Mouse (Mus musculus) liver, embryonic 13.5 days (tissue): ENCODE results near the gene Nabp1. TPM values are rescaled to one million over a fixed set of nuclear protein-coding genes. Genes with fewer than 3 reads are reported as not detected.

Experiments used
- ATAC-seq: fragments of 200-750 bp; cut with Nextera tagmentation; 2 replicates; pipeline ENCODE4 v1.8.0; 2017; ENCODE audit warnings: low read depth, mild to moderate bottlenecking, moderate number of reproducible peaks, moderate library complexity
- DNase-seq: peaks from one replicate; pipeline ENCODE4 v3.0.0; 2022
- H3K27ac ChIP-seq: fragments of 300-500 bp; sonication (generic); 2 replicates; pipeline ENCODE4 v1.5.1; 2015; ENCODE audit warnings: moderate library complexity, mild to moderate bottlenecking, inconsistent platforms
- H3K27me3 ChIP-seq: fragments of 300-500 bp; sonication (generic); 2 replicates; pipeline ENCODE4 v1.6.1; 2015; ENCODE audit warnings: mild to moderate bottlenecking, inconsistent platforms
- H3K36me3 ChIP-seq: fragments of 300-500 bp; sonication (generic); 2 replicates; pipeline ENCODE4 v1.6.1; 2015; ENCODE audit warnings: mild to moderate bottlenecking, inconsistent platforms
- H3K4me1 ChIP-seq: fragments of 300-500 bp; sonication (generic); replicated peaks from 2 replicates; pipeline ENCODE4 v1.6.1; 2015; ENCODE audit warnings: inconsistent platforms
- H3K4me2 ChIP-seq: fragments of 300-500 bp; sonication (generic); 2 replicates; pipeline ENCODE4 v1.6.1; 2015; ENCODE audit warnings: inconsistent platforms, mild to moderate bottlenecking, moderate library complexity
- H3K4me3 ChIP-seq: fragments of 300-500 bp; sonication (generic); replicated peaks from 2 replicates; pipeline ENCODE4 v1.5.1; 2015; ENCODE audit warnings: mild to moderate bottlenecking, inconsistent platforms
- H3K9ac ChIP-seq: fragments of 300-500 bp; sonication (generic); 2 replicates; pipeline ENCODE4 v1.6.1; 2015; ENCODE audit warnings: mild to moderate bottlenecking, inconsistent platforms
- H3K9me3 ChIP-seq: fragments of 300-500 bp; sonication (generic); replicated peaks from 2 replicates; pipeline ENCODE4 v1.6.1; 2016; ENCODE audit warnings: inconsistent platforms
- WGBS: fragments of 180-500 bp; shearing (Covaris S2); methylation state at CpG from one replicate; pipeline ENCODE4 v1.1.7; 2015; ENCODE audit not compliant: insufficient replicate concordance; 5-methylcytosine and 5-hydroxymethylcytosine counted together
- polyA plus RNA-seq: library from polyadenylated mRNA; unstranded; fragments of >200 nt; fragmentation: Nextera tagmentation; extraction: Ambion mirVana; gene quantifications from 2 replicates; pipeline ENCODE4 v1.2.1, GENCODE M21; 2015

Gene Nabp1
- polyA plus RNA-seq: 4.5 and 5.5 TPM in 2 replicates

DNA sequence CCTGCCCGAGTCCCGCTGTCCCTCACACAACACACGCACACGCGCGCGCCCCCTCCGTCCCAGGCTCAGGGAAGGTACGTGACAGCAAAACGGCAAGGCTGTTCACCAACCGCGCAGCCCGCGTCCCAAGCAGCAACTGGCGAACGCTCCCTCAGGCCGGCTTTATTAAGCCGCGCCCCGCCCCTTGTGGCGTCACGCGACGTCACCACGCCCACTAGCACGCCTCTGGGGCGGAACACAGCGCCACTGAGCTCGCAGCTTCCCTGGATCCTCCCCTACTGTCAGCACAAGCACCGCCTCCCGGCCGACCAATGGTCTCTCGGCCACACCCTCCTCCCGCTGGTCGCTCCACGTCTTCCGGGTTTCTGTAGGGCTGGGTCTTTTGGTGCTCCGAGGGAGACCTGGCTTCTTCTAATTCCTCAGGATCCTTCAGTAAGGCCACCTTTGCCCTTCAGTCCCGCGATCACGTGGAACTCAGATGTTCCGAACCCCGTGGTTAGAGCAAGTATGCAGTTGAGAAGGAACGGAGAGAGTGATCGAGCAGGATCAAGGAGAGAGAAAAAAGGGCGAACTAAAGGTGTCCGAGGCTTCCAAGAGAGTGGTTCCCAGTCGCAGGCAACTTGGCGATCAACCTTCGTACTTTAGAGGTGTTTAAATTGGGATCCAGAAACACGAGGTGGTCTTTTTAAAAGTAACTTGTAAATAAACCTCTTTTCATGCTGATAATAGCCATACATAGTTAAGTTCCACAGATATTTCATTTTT is at the start of gene Nabp1:
Nabp1 (minus strand) TSS at position 164 of the 765 bp plus-strand sequence.
- DNase-seq (peak; percentile 98), ATAC-seq (peak; percentile 100)
- peaks cover 19% of the 10 kb centered on the region for H3K4me1 ChIP-seq
- H3K9me3 ChIP-seq: no peaks in the 10 kb centered on the region
- under 1% methylated on average over 51 of the region's 51 CpGs for WGBS
- H3K4me3 ChIP-seq: peak within 1 kb of the TSS; percentile 72
- no peaks in the 10 kb centered on the region for H3K27me3 ChIP-seq
- peak within 1 kb of the TSS; percentile 80 for H3K27ac ChIP-seq
- H3K9ac ChIP-seq: peak within 1 kb of the TSS; percentile 81
- H3K4me2 ChIP-seq: peak within 1 kb of the TSS; percentile 94
- no peaks in the 10 kb centered on the region for H3K36me3 ChIP-seq

DNA sequence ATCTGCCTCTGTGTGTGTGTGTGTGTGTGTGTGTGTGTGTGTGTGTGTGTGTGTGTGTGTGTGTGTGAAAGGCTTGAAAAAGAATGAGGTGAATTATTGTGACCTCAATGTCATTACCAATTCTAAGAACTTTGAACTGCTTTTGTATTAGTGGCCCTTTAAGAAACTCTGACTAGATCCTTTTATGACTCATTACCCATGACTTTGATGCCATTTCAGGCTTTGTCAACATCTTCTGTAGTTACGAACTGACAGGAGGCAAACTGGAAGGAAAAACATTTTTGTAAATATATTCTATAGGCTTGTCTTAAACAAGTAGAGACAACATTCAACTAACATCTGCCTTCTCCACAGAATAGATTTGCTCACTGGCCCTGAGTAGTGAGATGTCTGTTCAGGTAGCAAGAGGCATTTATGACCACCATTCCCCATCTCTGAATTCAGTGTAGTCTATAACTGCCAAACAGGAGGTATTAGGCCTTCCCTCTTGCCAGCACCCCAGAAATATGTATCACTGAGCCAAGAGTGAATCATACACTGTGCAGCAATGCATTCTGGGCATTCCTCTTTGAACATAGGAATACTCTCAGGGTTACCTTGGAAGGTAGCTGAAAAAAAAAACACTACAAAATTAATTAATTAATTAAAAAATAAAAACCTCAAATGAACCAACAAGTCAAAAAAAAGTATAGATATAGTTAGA is 47.5 kb upstream of the Nabp1 start:
- Histone ChIP-seq H3K4me1 (peaks cover 13% of the 10 kb centered on the region), H3K27me3 (no peaks in the 10 kb centered on the region), H3K4me2 (no peak overlapping the region), H3K9me3 (no peaks in the 10 kb centered on the region), H3K9ac (no peak overlapping the region), H3K27ac (no peak overlapping the region), H3K36me3 (no peaks in the 10 kb centered on the region), H3K4me3 (no peak overlapping the region)
- ATAC-seq (no peak), DNase-seq (no peak)
- WGBS: 49% methylated on average over 1 of the region's 1 CpGs

DNA sequence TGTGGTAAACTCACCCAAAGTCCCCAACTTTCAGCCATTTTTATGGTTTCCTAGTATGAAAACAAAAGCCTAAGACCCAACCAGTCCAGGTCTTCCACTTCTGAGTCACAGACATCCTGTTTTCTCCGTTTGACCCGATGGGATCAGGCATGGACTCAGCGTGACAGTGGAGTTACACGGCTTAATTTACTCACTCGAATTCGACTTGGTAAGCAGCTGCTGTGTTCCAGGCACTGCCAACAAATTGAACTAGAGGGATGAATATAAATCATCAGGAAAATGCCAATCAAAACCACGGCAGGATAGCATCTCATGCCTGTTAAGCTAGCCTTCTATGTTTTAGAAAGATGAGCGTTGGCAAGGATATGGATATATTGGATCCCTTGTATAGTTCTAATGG is 43.4 kb upstream of the Nabp1 start:
- H3K36me3 ChIP-seq: no peaks in the 10 kb centered on the region
- WGBS: 70% methylated on average over 8 of the region's 8 CpGs
- no peak overlapping the region for H3K4me2 ChIP-seq
- no peak overlapping the region for H3K9ac ChIP-seq
- H3K4me1 ChIP-seq: 0 out of 2 replicates have a peak, but pooled peaks cover 5% of the 10 kb centered on the region
- DNase-seq (no peak), ATAC-seq (no peak)
- H3K4me3 ChIP-seq: no peak overlapping the region
- no peak overlapping the region for H3K27ac ChIP-seq
- H3K9me3 ChIP-seq: no peaks in the 10 kb centered on the region
- no peaks in the 10 kb centered on the region for H3K27me3 ChIP-seq

DNA sequence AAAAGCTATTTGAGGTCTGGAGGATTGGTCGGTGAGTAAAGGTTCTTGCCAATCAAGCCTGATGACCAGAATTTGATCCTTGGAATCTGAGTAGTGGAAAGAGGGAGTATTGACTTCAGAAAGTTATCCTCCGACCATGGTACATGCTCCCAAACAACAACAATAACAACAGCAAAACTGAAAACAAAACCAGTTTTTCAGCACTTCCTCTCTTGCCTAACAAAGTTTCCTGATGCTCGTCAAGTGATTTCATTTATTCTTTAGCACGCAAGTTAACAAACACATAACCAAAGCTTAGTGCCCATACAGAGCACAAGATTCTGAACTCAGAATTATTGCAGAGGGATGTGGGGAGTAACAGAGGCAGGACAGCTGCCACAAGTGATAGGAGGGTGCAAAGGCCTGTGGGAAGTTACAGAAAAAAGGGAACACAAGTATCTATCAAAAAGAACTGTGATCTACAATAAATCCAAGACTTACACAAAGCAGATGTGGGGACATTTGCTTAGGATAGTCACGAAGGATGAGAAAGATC is 42.1 kb upstream of the Nabp1 start:
- no peak overlapping the region for H3K4me3 ChIP-seq
- H3K9me3 ChIP-seq: no peaks in the 10 kb centered on the region
- no peak overlapping the region for H3K27ac ChIP-seq
- WGBS: 51% methylated on average over 5 of the region's 5 CpGs
- no peaks in the 10 kb centered on the region for H3K36me3 ChIP-seq
- 0 out of 2 replicates have a peak, but pooled peaks cover 5% of the 10 kb centered on the region for H3K4me1 ChIP-seq
- no peak overlapping the region for H3K4me2 ChIP-seq
- no peak for ATAC-seq
- H3K27me3 ChIP-seq: no peaks in the 10 kb centered on the region
- DNase-seq: no peak
- H3K9ac ChIP-seq: no peak overlapping the region

DNA sequence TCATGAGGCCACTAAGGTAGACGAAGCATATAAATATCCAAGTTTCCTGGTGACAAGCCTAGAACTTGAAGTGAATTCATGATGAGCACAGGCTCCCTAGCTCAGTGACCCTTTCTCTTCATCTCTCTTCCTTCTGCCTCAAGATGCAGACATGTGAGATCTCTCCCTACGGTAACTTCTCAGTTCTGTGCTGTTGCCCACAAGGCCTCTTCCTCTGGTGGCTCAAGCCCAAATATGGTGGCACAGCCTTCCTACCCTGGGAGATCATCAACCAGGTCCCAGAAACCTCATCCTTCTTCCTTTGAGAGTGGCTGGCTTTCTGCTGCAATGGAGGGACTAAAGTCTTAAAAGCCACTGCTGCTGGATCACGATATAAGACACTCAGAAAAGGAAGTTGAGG is 40.9 kb upstream of the Nabp1 start:
- Histone ChIP-seq H3K4me1 (0 out of 2 replicates have a peak, but pooled peaks cover 11% of the 10 kb centered on the region), H3K27ac (no peak overlapping the region), H3K9ac (no peak overlapping the region), H3K36me3 (no peaks in the 10 kb centered on the region), H3K4me2 (no peak overlapping the region), H3K4me3 (no peak overlapping the region), H3K9me3 (no peaks in the 10 kb centered on the region), H3K27me3 (no peaks in the 10 kb centered on the region)
- ATAC-seq (no peak), DNase-seq (no peak)
- 56% methylated on average over 3 of the region's 3 CpGs for WGBS

DNA sequence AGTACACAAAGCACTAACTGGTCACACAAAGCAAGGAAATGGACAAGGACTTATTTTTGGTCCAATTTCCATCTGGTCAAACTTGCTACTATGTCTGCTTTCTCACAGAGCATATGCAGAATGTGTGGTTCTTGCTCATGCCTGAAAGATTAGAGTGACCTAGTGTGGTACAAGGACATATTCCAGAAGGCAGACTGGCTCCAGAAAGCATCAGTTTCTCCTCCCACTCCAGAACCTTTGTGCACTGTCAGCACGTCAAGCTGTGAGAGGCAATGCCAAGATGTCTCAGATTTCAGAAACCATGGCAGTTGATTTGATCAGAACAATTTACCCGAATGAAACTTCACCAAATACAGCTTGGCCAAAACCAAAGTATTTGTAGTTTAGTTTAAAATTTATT is 37.4 kb upstream of the Nabp1 start:
- H3K4me1 ChIP-seq: 0 out of 2 replicates have a peak, but pooled peaks cover 9% of the 10 kb centered on the region

DNA sequence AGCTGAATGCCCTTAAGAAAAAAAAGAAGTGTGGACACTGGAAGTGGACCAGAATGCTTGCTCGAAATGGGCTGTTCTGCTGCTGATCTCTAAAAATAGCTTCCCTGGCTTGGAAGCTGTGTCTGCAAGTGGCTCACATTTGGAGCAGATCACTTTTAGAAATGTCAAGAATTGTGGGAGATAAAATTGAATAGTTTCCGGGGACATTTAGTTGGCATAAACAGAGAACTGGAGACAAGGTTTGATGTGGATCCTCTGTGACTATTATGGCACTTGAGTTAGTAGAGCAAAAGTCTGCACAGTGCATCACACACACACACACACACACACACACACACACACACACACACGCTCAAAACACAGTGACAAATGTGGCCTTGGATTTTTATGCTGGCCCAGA is 36.8 kb upstream of the Nabp1 start:
- no peak overlapping the region for H3K9ac ChIP-seq
- H3K4me3 ChIP-seq: no peak overlapping the region
- H3K36me3 ChIP-seq: no peaks in the 10 kb centered on the region
- ATAC-seq (no peak), DNase-seq (no peak)
- no peaks in the 10 kb centered on the region for H3K27me3 ChIP-seq
- H3K27ac ChIP-seq: no peak overlapping the region
- H3K9me3 ChIP-seq: no peaks in the 10 kb centered on the region
- H3K4me1 ChIP-seq: peaks cover 5% of the 10 kb centered on the region; the same call in 1 of the 2 replicates
- 54% methylated on average over 3 of the region's 3 CpGs for WGBS
- H3K4me2 ChIP-seq: no peak overlapping the region

More for the DNA sequence above, 37.4 kb upstream of the Nabp1 start:
- WGBS: 50% methylated on average over 2 of the region's 2 CpGs
- Histone ChIP-seq H3K9me3 (no peaks in the 10 kb centered on the region), H3K4me3 (no peak overlapping the region), H3K36me3 (no peaks in the 10 kb centered on the region), H3K27ac (no peak overlapping the region), H3K9ac (no peak overlapping the region), H3K4me2 (no peak overlapping the region), H3K27me3 (no peaks in the 10 kb centered on the region)
- DNase-seq (no peak), ATAC-seq (no peak)

DNA sequence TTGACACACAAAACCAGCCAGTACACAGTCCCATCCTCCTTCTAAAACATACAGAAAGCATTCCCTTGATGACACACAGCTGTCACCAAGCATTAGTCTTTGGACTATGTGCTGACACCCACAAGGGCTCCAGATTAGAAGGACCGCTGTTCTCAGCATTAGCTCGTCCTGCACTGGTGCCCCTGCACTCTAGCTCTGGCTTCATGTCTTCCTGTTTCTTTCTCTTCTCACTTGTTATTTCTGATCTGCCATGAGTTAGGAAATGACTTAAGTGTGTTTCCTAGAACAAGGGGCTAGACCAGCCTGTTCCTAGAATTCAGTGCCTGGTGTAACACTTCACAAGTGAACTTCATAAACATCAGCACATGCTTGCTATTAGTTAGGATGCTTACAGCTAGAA is 36.2 kb upstream of the Nabp1 start:
- DNase-seq (no peak), ATAC-seq (no peak)
- Histone ChIP-seq H3K27ac (no peak overlapping the region), H3K9me3 (no peaks in the 10 kb centered on the region), H3K9ac (no peak overlapping the region), H3K4me1 (peaks cover 11% of the 10 kb centered on the region), H3K36me3 (no peaks in the 10 kb centered on the region), H3K27me3 (no peaks in the 10 kb centered on the region), H3K4me3 (no peak overlapping the region), H3K4me2 (no peak overlapping the region)
- 60% methylated on average over 2 of the region's 2 CpGs for WGBS

DNA sequence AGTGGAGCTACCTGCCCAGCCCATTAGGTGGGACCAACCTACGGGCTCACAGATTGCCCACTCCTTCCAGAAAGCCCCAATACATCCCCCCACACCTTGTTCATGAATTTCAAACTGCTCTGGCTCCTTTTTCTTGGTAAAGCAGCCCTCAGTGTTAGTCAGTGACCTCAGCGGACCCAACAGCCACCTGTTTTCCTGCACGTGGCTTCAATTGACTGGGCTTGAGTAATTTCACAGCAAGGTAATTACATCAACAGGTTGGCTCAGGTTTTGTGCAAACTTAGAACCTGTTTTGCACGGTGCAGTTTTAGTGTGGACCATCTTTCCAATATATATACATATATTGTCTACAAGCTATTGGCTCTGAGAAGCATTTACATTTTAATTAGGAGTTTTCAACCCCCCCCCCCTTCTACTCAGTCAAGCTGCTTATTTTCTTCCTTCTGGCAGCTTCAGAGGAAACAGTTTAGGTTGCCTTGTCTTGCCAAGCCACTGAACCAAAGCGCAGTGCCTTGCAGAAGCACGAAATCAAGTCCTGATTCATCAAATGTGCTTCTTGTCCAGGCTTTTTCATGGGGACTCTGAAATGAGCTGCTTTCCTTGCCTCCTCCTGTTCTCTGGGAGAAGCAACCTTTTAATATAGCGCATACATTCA is 35.0 kb upstream of the Nabp1 start:
- DNase-seq: no peak
- Histone ChIP-seq H3K9ac (no peak overlapping the region), H3K9me3 (no peaks in the 10 kb centered on the region), H3K4me2 (no peak overlapping the region), H3K27me3 (no peaks in the 10 kb centered on the region), H3K4me3 (no peak overlapping the region), H3K27ac (no peak overlapping the region), H3K36me3 (no peaks in the 10 kb centered on the region), H3K4me1 (peaks cover 14% of the 10 kb centered on the region)
- 67% methylated on average over 7 of the region's 7 CpGs for WGBS
- no peak for ATAC-seq

DNA sequence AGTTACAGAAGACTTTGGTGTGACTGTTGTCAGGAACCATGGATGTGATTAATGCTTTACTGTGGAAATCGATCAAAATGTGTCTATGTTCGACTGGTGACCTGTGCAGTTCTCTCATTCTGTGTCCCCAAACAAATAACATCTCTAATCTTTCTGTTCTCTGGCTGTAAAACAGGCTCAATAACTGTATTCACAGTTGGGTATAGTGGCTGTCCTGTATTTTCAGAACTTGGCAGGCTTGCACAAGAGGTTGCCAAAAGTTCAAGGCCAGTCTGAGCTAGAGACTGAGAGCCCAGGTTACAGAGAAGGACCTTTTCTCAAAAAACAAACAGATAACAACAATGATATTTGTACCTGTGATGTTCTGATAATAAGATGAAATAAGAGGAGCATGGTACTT is 34.1 kb upstream of the Nabp1 start:
- H3K4me1 ChIP-seq: peaks cover 16% of the 10 kb centered on the region
- ATAC-seq: no peak
- no peaks in the 10 kb centered on the region for H3K27me3 ChIP-seq
- no peak overlapping the region for H3K27ac ChIP-seq
- DNase-seq: no peak
- H3K4me2 ChIP-seq: no peak overlapping the region
- no peaks in the 10 kb centered on the region for H3K9me3 ChIP-seq
- 62% methylated on average over 2 of the region's 2 CpGs for WGBS
- no peak overlapping the region for H3K9ac ChIP-seq
- H3K36me3 ChIP-seq: no peaks in the 10 kb centered on the region
- H3K4me3 ChIP-seq: no peak overlapping the region

DNA sequence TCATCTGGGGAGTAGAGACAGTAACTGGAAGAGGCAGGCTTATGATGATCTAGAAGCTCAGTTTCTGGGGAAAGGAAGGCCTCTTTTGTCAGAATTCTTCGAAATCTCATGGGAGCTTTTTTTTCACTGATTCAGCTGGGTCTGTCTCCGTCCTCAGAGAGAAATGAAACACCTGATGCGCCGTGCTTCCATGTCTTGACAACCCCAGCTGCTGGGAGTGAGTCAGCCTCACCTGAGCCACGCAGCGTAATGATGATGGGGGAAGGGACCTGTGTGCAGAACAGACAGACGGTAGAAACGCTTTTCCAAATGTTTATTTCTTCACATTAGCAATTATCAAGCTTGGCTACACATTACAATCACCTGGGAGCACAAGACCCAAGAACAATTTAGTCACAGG is 31.6 kb upstream of the Nabp1 start:
- 68% methylated on average over 8 of the region's 8 CpGs for WGBS
- Histone ChIP-seq H3K27ac (peak overlapping the region; percentile 18; the same call in 1 of the 2 replicates), H3K4me1 (peaks cover 19% of the 10 kb centered on the region), H3K4me2 (no peak overlapping the region), H3K27me3 (no peaks in the 10 kb centered on the region), H3K4me3 (no peak overlapping the region), H3K36me3 (no peaks in the 10 kb centered on the region), H3K9me3 (no peaks in the 10 kb centered on the region), H3K9ac (no peak overlapping the region)
- DNase-seq: no peak
- ATAC-seq: no peak
